Mouse (Mus musculus) intestine, embryonic 14.5 days (tissue): ENCODE results near the gene Farp1. TPM values are rescaled to one million over a fixed set of nuclear protein-coding genes. Genes with fewer than 3 reads are reported as not detected.
A peak's percentile ranks its signal among the peaks of the same experiment; 100 is the strongest.

Experiments
- ATAC-seq: fragments of 200-750 bp; cut with Nextera tagmentation; replicated peaks from 2 replicates; pipeline ENCODE4 v1.8.0; 2017; ENCODE audit warnings: low read depth, moderate number of reproducible peaks, moderate TSS enrichment, moderate library complexity; ENCODE audit not compliant: low FRiP score, low TSS enrichment
- DNase-seq: peaks from one replicate; pipeline ENCODE4 v3.0.0-alpha.2; 2018; ENCODE audit warnings: low spot score
- H3K27ac ChIP-seq: fragments of 300-500 bp; sonication (generic); 2 replicates; pipeline ENCODE4 v1.5.1; 2014; ENCODE audit warnings: low read depth, mild to moderate bottlenecking, control low read depth
- H3K27me3 ChIP-seq: fragments of 300-500 bp; sonication (generic); replicated peaks from 2 replicates; pipeline ENCODE4 v1.6.1; 2014; ENCODE audit warnings: low read length, control low read depth; ENCODE audit not compliant: control insufficient read depth, insufficient read depth
- H3K36me3 ChIP-seq: fragments of 300-500 bp; sonication (generic); 2 replicates; pipeline ENCODE4 v1.6.1; 2014; ENCODE audit warnings: low read length, control low read depth; ENCODE audit not compliant: control insufficient read depth, insufficient read depth
- H3K4me1 ChIP-seq: fragments of 300-500 bp; sonication (generic); replicated peaks from 2 replicates; pipeline ENCODE4 v1.6.1; 2014; ENCODE audit warnings: low read length, control low read depth, mixed read lengths; ENCODE audit not compliant: control insufficient read depth, insufficient read depth
- H3K4me2 ChIP-seq: fragments of 300-500 bp; sonication (generic); 2 replicates; pipeline ENCODE4 v1.6.1; 2014; ENCODE audit warnings: low read length
- H3K4me3 ChIP-seq: fragments of 300-500 bp; sonication (generic); 2 replicates; pipeline ENCODE4 v1.5.1; 2014; ENCODE audit warnings: low read depth, low read length, control low read depth, mixed read lengths
- H3K9ac ChIP-seq: fragments of 300-500 bp; sonication (generic); 2 replicates; pipeline ENCODE4 v1.6.1; 2014; ENCODE audit warnings: mild to moderate bottlenecking, low read length
- H3K9me3 ChIP-seq: fragments of 300-500 bp; sonication (generic); 2 replicates; pipeline ENCODE4 v1.6.1; 2016; ENCODE audit warnings: low read length, control low read depth; ENCODE audit not compliant: control insufficient read depth
- WGBS: fragments of 180-500 bp; shearing (Covaris S2); extraction: QIAGEN DNeasy Blood & Tissue Kit; methylation state at CpG from one replicate; pipeline ENCODE4 v1.1.7; 2014; 5-methylcytosine and 5-hydroxymethylcytosine counted together
- polyA plus RNA-seq: library from polyadenylated mRNA; unstranded; fragments of >200 nt; fragmentation: Nextera tagmentation; extraction: Ambion mirVana; gene quantifications from 2 replicates; pipeline ENCODE4 v1.2.1, GENCODE M21; 2014

The Farp1 gene
- polyA plus RNA-seq, 1 experiment from 2014 or later: 26.1 TPM

GRCm38 (mm10) chr14:121254869-121255268 lies 219.9 kb downstream of the Farp1 start:
- no peaks in the 10 kb centered on the region for H3K27me3 ChIP-seq
- H3K36me3 ChIP-seq: peaks cover 55% of the 10 kb centered on the region
- no peak overlapping the region for H3K4me3 ChIP-seq
- H3K4me1 ChIP-seq: no peaks in the 10 kb centered on the region
- DNase-seq (no peak), ATAC-seq (no peak)
- no peaks in the 10 kb centered on the region for H3K9me3 ChIP-seq
- H3K9ac ChIP-seq: no peak overlapping the region
- 91% methylated on average over 10 of the region's 10 CpGs for WGBS
- H3K27ac ChIP-seq: no peak overlapping the region
- no peak overlapping the region for H3K4me2 ChIP-seq

GRCm38 (mm10) chr14:121255469-121255868 lies 220.5 kb downstream of the Farp1 start:
- WGBS: 86% methylated on average over 13 of the region's 13 CpGs
- no peak for ATAC-seq
- no peaks in the 10 kb centered on the region for H3K4me1 ChIP-seq

GRCm38 (mm10) chr14:121256896-121257295 lies 221.9 kb downstream of the Farp1 start:
- H3K36me3 ChIP-seq: peaks cover 44% of the 10 kb centered on the region
- 87% methylated on average over 7 of the region's 7 CpGs for WGBS
- H3K4me3 ChIP-seq: no peak overlapping the region
- H3K27ac ChIP-seq: no peak overlapping the region
- no peaks in the 10 kb centered on the region for H3K9me3 ChIP-seq
- DNase-seq (no peak), ATAC-seq (no peak)
- no peaks in the 10 kb centered on the region for H3K27me3 ChIP-seq
- H3K9ac ChIP-seq: no peak overlapping the region
- no peaks in the 10 kb centered on the region for H3K4me1 ChIP-seq
- no peak overlapping the region for H3K4me2 ChIP-seq

More at GRCm38 (mm10) chr14:121255469-121255868, 220.5 kb downstream of the Farp1 start:
- H3K27ac ChIP-seq: no peak overlapping the region
- H3K27me3 ChIP-seq: no peaks in the 10 kb centered on the region
- no peaks in the 10 kb centered on the region for H3K9me3 ChIP-seq
- H3K9ac ChIP-seq: no peak overlapping the region
- peaks cover 50% of the 10 kb centered on the region for H3K36me3 ChIP-seq
- no peak for DNase-seq
- no peak overlapping the region for H3K4me3 ChIP-seq
- no peak overlapping the region for H3K4me2 ChIP-seq

GRCm38 (mm10) chr14:121259332-121259731 lies 224.3 kb downstream of the Farp1 start:
- Histone ChIP-seq H3K27me3 (no peaks in the 10 kb centered on the region), H3K9me3 (no peaks in the 10 kb centered on the region), H3K4me1 (no peaks in the 10 kb centered on the region; the same call in 1 of the 2 replicates), H3K4me2 (no peak overlapping the region), H3K9ac (no peak overlapping the region), H3K36me3 (peaks cover 47% of the 10 kb centered on the region), H3K4me3 (no peak overlapping the region), H3K27ac (no peak overlapping the region)
- no peak for ATAC-seq
- DNase-seq: no peak
- WGBS: 85% methylated on average over 11 of the region's 11 CpGs

- WGBS: 66% methylated on average over 7 of the region's 7 CpGs
- H3K9ac ChIP-seq: no peak overlapping the region
- ATAC-seq (no peak), DNase-seq (peak; percentile 73)
- H3K4me1 ChIP-seq: peaks cover 2% of the 10 kb centered on the region; the same call in 1 of the 2 replicates
- H3K9me3 ChIP-seq: no peaks in the 10 kb centered on the region
- no peak overlapping the region for H3K4me2 ChIP-seq
- no peak overlapping the region for H3K27ac ChIP-seq
- peaks cover 43% of the 10 kb centered on the region for H3K36me3 ChIP-seq
- no peak overlapping the region for H3K4me3 ChIP-seq
- H3K27me3 ChIP-seq: no peaks in the 10 kb centered on the region
Measured at GRCm38 (mm10) chr14:121259789-121260188, 224.8 kb downstream of the Farp1 start.

GRCm38 (mm10) chr14:121261229-121261879 lies 226.4 kb downstream of the Farp1 start:
- H3K27ac ChIP-seq: no peak overlapping the region
- no peaks in the 10 kb centered on the region for H3K9me3 ChIP-seq
- H3K36me3 ChIP-seq: peaks cover 32% of the 10 kb centered on the region

GRCm38 (mm10) chr14:121262606-121263005 lies 227.6 kb downstream of the Farp1 start:
- ATAC-seq (no peak), DNase-seq (no peak)
- H3K4me1 ChIP-seq: peaks cover 7% of the 10 kb centered on the region; the same call in 1 of the 2 replicates
- H3K27ac ChIP-seq: no peak overlapping the region
- H3K9me3 ChIP-seq: no peaks in the 10 kb centered on the region
- no peak overlapping the region for H3K9ac ChIP-seq
- H3K27me3 ChIP-seq: no peaks in the 10 kb centered on the region
- WGBS: 56% methylated on average over 4 of the region's 4 CpGs
- H3K4me3 ChIP-seq: no peak overlapping the region
- peaks cover 24% of the 10 kb centered on the region for H3K36me3 ChIP-seq
- no peak overlapping the region for H3K4me2 ChIP-seq

More at GRCm38 (mm10) chr14:121261229-121261879, 226.4 kb downstream of the Farp1 start:
- Histone ChIP-seq H3K27me3 (no peaks in the 10 kb centered on the region), H3K4me1 (peaks cover 7% of the 10 kb centered on the region; the same call in 1 of the 2 replicates), H3K4me2 (no peak overlapping the region), H3K9ac (no peak overlapping the region), H3K4me3 (no peak overlapping the region)
- 71% methylated on average over 5 of the region's 5 CpGs for WGBS
- no peak for ATAC-seq
- no peak for DNase-seq

- no peak overlapping the region for H3K4me3 ChIP-seq
- H3K4me2 ChIP-seq: no peak overlapping the region
- peaks cover 21% of the 10 kb centered on the region for H3K36me3 ChIP-seq
- H3K4me1 ChIP-seq: peaks cover 7% of the 10 kb centered on the region; the same call in 1 of the 2 replicates
- no peaks in the 10 kb centered on the region for H3K27me3 ChIP-seq
- WGBS: 64% methylated on average over 2 of the region's 2 CpGs
- no peaks in the 10 kb centered on the region for H3K9me3 ChIP-seq
- no peak overlapping the region for H3K9ac ChIP-seq
- ATAC-seq (no peak), DNase-seq (no peak)
- H3K27ac ChIP-seq: no peak overlapping the region
Measured at GRCm38 (mm10) chr14:121263912-121264311, 228.9 kb downstream of the Farp1 start.

- Histone ChIP-seq H3K27ac (no peak overlapping the region), H3K9ac (no peak overlapping the region), H3K4me2 (no peak overlapping the region), H3K4me1 (peaks cover 7% of the 10 kb centered on the region; the same call in 1 of the 2 replicates), H3K36me3 (peaks cover 22% of the 10 kb centered on the region), H3K9me3 (no peaks in the 10 kb centered on the region), H3K4me3 (no peak overlapping the region), H3K27me3 (no peaks in the 10 kb centered on the region)
- DNase-seq (no peak), ATAC-seq (no peak)
- 54% methylated on average over 6 of the region's 6 CpGs for WGBS
Measured at GRCm38 (mm10) chr14:121264453-121264852, 229.5 kb downstream of the Farp1 start.
